Mouse (Mus musculus) CH12.LX (cell line): ENCODE data around the gene Ssbp4. TPM values are rescaled to one million over a fixed set of nuclear protein-coding genes. Genes with fewer than 3 reads are reported as not detected.

Experiments
- DNase-seq: peaks from one replicate; pipeline ENCODE4 v3.0.0-alpha.2; 2013; ENCODE audit errors: extremely low read depth
- H3K27ac ChIP-seq: 2 replicates; pipeline ENCODE4 v1.5.1; 2012; ENCODE audit warnings: low read depth, mild to moderate bottlenecking, control low read depth, moderate library complexity; ENCODE audit not compliant: insufficient read depth
- H3K27me3 ChIP-seq: replicated peaks from 2 replicates; pipeline ENCODE3; 2012; ENCODE audit warnings: inconsistent platforms
- H3K36me3 ChIP-seq, 2 experiments: replicated peaks in 1 of 2; 2 replicates each; pipeline versions ENCODE3 to v1.6.1; 2012; ENCODE audit warnings: inconsistent platforms in 1 of 2, low read length in 1 of 2, mild to moderate bottlenecking in 1 of 2, mixed read lengths in 1 of 2, moderate library complexity in 1 of 2; ENCODE audit not compliant: control insufficient read depth in 1 of 2, insufficient read depth in 1 of 2
- H3K4me1 ChIP-seq, 2 experiments: 2 replicates each; pipeline ENCODE4 v1.6.1; 2012; ENCODE audit warnings: inconsistent platforms in 1 of 2, moderate library complexity in 1 of 2; ENCODE audit not compliant: insufficient read depth in 2 of 2, control insufficient read depth in 1 of 2
- H3K4me2 ChIP-seq: 2 replicates; pipeline ENCODE4 v1.6.1; 2012; ENCODE audit warnings: low read depth, mild to moderate bottlenecking, control low read depth; ENCODE audit not compliant: poor library complexity, insufficient read depth, severe bottlenecking
- H3K4me3 ChIP-seq, 3 experiments: fragments of 150-350 bp in 1 of 3; sonication (generic) in 1 of 3; replicated peaks in 1 of 3; 2 replicates each; pipeline versions ENCODE3 to v1.5.1; 2011 to 2012; ENCODE audit warnings: low read depth in 2 of 3, low read length in 2 of 3, mild to moderate bottlenecking in 2 of 3, moderate library complexity in 2 of 3, control low read depth in 1 of 3, improper control_type of control experiment in 1 of 3, inconsistent platforms in 1 of 3, mixed read lengths in 1 of 3; ENCODE audit not compliant: poor library complexity in 1 of 3
- H3K79me2 ChIP-seq: replicated peaks from 2 replicates; pipeline ENCODE4 v1.6.1; 2012; ENCODE audit warnings: mild to moderate bottlenecking, moderate library complexity; ENCODE audit not compliant: control insufficient read depth, poor library complexity, insufficient read depth, severe bottlenecking; ENCODE audit errors: extremely low read depth
- H3K9ac ChIP-seq: 2 replicates; pipeline ENCODE4 v1.6.1; 2012; ENCODE audit warnings: low read depth, mild to moderate bottlenecking, control low read depth, moderate library complexity; ENCODE audit not compliant: insufficient read depth
- H3K9me3 ChIP-seq: replicated peaks from 2 replicates; pipeline ENCODE3; 2012; ENCODE audit warnings: low read length, inconsistent platforms, mixed read lengths
- BHLHE40 ChIP-seq: IDR thresholded peaks from 2 replicates; pipeline ENCODE4 v1.6.1; 2011; ENCODE audit warnings: mild to moderate bottlenecking, low read depth, low read length, improper control_type of control experiment
- CHD1 ChIP-seq: IDR thresholded peaks from 2 replicates; pipeline ENCODE4 v1.6.1; 2012; ENCODE audit warnings: low read depth, low read length, improper control_type of control experiment, inconsistent platforms
- CHD2 ChIP-seq: IDR thresholded peaks from 2 replicates; pipeline ENCODE4 v1.6.1; 2011; ENCODE audit warnings: low read length, improper control_type of control experiment
- CTCF ChIP-seq, 2 experiments: IDR thresholded peaks in 1 of 2; conservative IDR thresholded peaks in 1 of 2; 2 replicates each; pipeline ENCODE4 v1.5.1; 2011 to 2012; ENCODE audit warnings: low read depth in 2 of 2, low read length in 2 of 2, improper control_type of control experiment in 1 of 2, inconsistent platforms in 1 of 2, mild to moderate bottlenecking in 1 of 2, moderate library complexity in 1 of 2
- ELF1 ChIP-seq: IDR thresholded peaks from 2 replicates; pipeline ENCODE4 v1.6.1; 2014; ENCODE audit warnings: low read depth, mild to moderate bottlenecking, inconsistent platforms, low read length, improper control_type of control experiment
- EP300 ChIP-seq: IDR thresholded peaks from 2 replicates; pipeline ENCODE4 v1.6.1; 2011; ENCODE audit warnings: low read length, improper control_type of control experiment
- ETS1 ChIP-seq: conservative IDR thresholded peaks from 2 replicates; pipeline ENCODE4 v1.6.1; 2012; ENCODE audit warnings: low read depth, mild to moderate bottlenecking, inconsistent platforms, low read length, improper control_type of control experiment, moderate library complexity
- GABPA ChIP-seq: IDR thresholded peaks from 2 replicates; pipeline ENCODE4 v1.6.1; 2012; ENCODE audit warnings: low read depth, low read length, improper control_type of control experiment, inconsistent platforms; ENCODE audit not compliant: insufficient replicate concordance
- HCFC1 ChIP-seq: IDR thresholded peaks from 2 replicates; pipeline ENCODE4 v1.6.1; 2012; ENCODE audit warnings: low read depth, mild to moderate bottlenecking, inconsistent platforms, low read length, improper control_type of control experiment
- IRF4 ChIP-seq: IDR thresholded peaks from 2 replicates; pipeline ENCODE4 v1.6.1; 2014; ENCODE audit warnings: low read depth, mild to moderate bottlenecking, inconsistent platforms, low read length, improper control_type of control experiment
- JUN ChIP-seq: IDR thresholded peaks from 2 replicates; pipeline ENCODE4 v1.6.1; 2011; ENCODE audit warnings: low read depth, mild to moderate bottlenecking, low read length, improper control_type of control experiment, moderate library complexity; ENCODE audit not compliant: insufficient read depth
- JUND ChIP-seq: conservative IDR thresholded peaks from 2 replicates; pipeline ENCODE4 v1.6.1; 2011; ENCODE audit warnings: low read depth, low read length, improper control_type of control experiment
- KAT2A ChIP-seq: IDR thresholded peaks from 2 replicates; pipeline ENCODE4 v1.6.1; 2012; ENCODE audit warnings: low read length, improper control_type of control experiment, inconsistent platforms; ENCODE audit not compliant: insufficient replicate concordance
- MAFK ChIP-seq: IDR thresholded peaks from 2 replicates; pipeline ENCODE4 v1.6.1; 2011; ENCODE audit warnings: low read length, improper control_type of control experiment; ENCODE audit not compliant: insufficient replicate concordance
- MAX ChIP-seq: IDR thresholded peaks from 2 replicates; pipeline ENCODE4 v1.6.1; 2011; ENCODE audit warnings: low read length, improper control_type of control experiment
- MAZ ChIP-seq: IDR thresholded peaks from 2 replicates; pipeline ENCODE4 v1.6.1; 2012; ENCODE audit warnings: low read depth, mild to moderate bottlenecking, inconsistent platforms, low read length, improper control_type of control experiment, moderate library complexity
- MEF2A ChIP-seq: IDR thresholded peaks from 2 replicates; pipeline ENCODE4 v1.6.1; 2014; ENCODE audit warnings: low read depth, mild to moderate bottlenecking, inconsistent platforms, low read length, improper control_type of control experiment, borderline replicate concordance
- MXI1 ChIP-seq: IDR thresholded peaks from 2 replicates; pipeline ENCODE4 v1.6.1; 2011; ENCODE audit warnings: mild to moderate bottlenecking, low read depth, low read length, improper control_type of control experiment
- MYC ChIP-seq: IDR thresholded peaks from 2 replicates; pipeline ENCODE4 v1.6.1; 2011; ENCODE audit warnings: low read depth, mild to moderate bottlenecking, improper control_type of control experiment, low read length
- NELFE ChIP-seq: IDR thresholded peaks from 2 replicates; pipeline ENCODE4 v1.6.1; 2011; ENCODE audit warnings: low read depth, low read length, improper control_type of control experiment
- NRF1 ChIP-seq: IDR thresholded peaks from 2 replicates; pipeline ENCODE4 v1.6.1; 2014; ENCODE audit warnings: low read depth, mild to moderate bottlenecking, inconsistent platforms, low read length, improper control_type of control experiment, moderate library complexity
- PAX5 ChIP-seq: IDR thresholded peaks from 2 replicates; pipeline ENCODE4 v1.6.1; 2012; ENCODE audit warnings: low read length, inconsistent platforms, mixed read lengths
- POLR2A ChIP-seq: IDR thresholded peaks from 2 replicates; pipeline ENCODE4 v1.6.1; 2011; ENCODE audit warnings: low read depth, mild to moderate bottlenecking, improper control_type of control experiment, low read length
- POLR2AphosphoS2 ChIP-seq: IDR thresholded peaks from 2 replicates; pipeline ENCODE4 v1.6.1; 2011; ENCODE audit warnings: low read depth, low read length, improper control_type of control experiment
- RAD21 ChIP-seq: IDR thresholded peaks from 2 replicates; pipeline ENCODE4 v1.6.1; 2011; ENCODE audit warnings: low read depth, mild to moderate bottlenecking, low read length, improper control_type of control experiment, moderate library complexity
- RCOR1 ChIP-seq: conservative IDR thresholded peaks from 2 replicates; pipeline ENCODE4 v1.6.1; 2012; ENCODE audit warnings: low read depth, mild to moderate bottlenecking, inconsistent platforms, low read length, improper control_type of control experiment
- SIN3A ChIP-seq: IDR thresholded peaks from 2 replicates; pipeline ENCODE4 v1.6.1; 2012; ENCODE audit warnings: low read length, improper control_type of control experiment, inconsistent platforms
- SMC3 ChIP-seq: IDR thresholded peaks from 2 replicates; pipeline ENCODE4 v1.6.1; 2011; ENCODE audit warnings: low read depth, low read length, improper control_type of control experiment
- TCF12 ChIP-seq: IDR thresholded peaks from 2 replicates; pipeline ENCODE4 v1.6.1; 2014; ENCODE audit warnings: low read depth, mild to moderate bottlenecking, inconsistent platforms, low read length, improper control_type of control experiment
- USF1 ChIP-seq: IDR thresholded peaks from 2 replicates; pipeline ENCODE4 v1.6.1; 2014; ENCODE audit warnings: low read depth, mild to moderate bottlenecking, inconsistent platforms, low read length, improper control_type of control experiment
- ZC3H11A ChIP-seq: IDR thresholded peaks from 2 replicates; pipeline ENCODE4 v1.6.1; 2012; ENCODE audit warnings: low read depth, mild to moderate bottlenecking, inconsistent platforms, low read length, improper control_type of control experiment
- ZKSCAN1 ChIP-seq: IDR thresholded peaks from 2 replicates; pipeline ENCODE4 v1.6.1; 2012; ENCODE audit warnings: low read depth, inconsistent platforms, low read length, improper control_type of control experiment, borderline replicate concordance
- ZMIZ1 ChIP-seq: IDR thresholded peaks from 2 replicates; pipeline ENCODE4 v1.6.1; 2012; ENCODE audit warnings: low read depth, mild to moderate bottlenecking, inconsistent platforms, low read length, improper control_type of control experiment
- ZNF384 ChIP-seq: IDR thresholded peaks from 2 replicates; pipeline ENCODE4 v1.6.1; 2012; ENCODE audit warnings: low read depth, low read length, improper control_type of control experiment, inconsistent platforms
- dilution Hi-C: fragments of 300-500 bp; cut with MboI; formaldehyde crosslinking; loops from 2 replicates; pipeline ENCODE4 v1.14.3; 2020; ENCODE audit warnings: low sequenced_read_pairs; ENCODE audit not compliant: extremely low pct_unique_long_range_greater_than_20kb, extremely low pct_ligation_motif_present
- in situ Hi-C: fragments of 300-500 bp; cut with MboI; formaldehyde crosslinking; loops from 3 replicates; pipeline ENCODE4 v1.14.3; 2019; ENCODE audit warnings: low sequenced_read_pairs, low pct_ligation_motif_present, low pct_unique_long_range_greater_than_20kb, mixed read lengths
- polyA plus RNA-seq: library from polyadenylated mRNA; unstranded; fragments of >175 nt; gene quantifications from 2 replicates; pipeline ENCODE4 v1.2.1, GENCODE M21; 2012; ENCODE audit warnings: low read depth; ENCODE audit not compliant: insufficient read length
- total RNA-seq, 2 experiments: library from RNA; depleted of rRNA; stranded (reverse); fragments of 300-350 nt in 1 of 2; fragments of >200 nt in 1 of 2; gene quantifications; 2 replicates each; pipeline ENCODE4 v1.2.3; 2012 to 2014

The Ssbp4 gene
- total and polyA plus RNA-seq, 3 experiments = 41.3 to 128 (median 77.3) TPM

DNA sequence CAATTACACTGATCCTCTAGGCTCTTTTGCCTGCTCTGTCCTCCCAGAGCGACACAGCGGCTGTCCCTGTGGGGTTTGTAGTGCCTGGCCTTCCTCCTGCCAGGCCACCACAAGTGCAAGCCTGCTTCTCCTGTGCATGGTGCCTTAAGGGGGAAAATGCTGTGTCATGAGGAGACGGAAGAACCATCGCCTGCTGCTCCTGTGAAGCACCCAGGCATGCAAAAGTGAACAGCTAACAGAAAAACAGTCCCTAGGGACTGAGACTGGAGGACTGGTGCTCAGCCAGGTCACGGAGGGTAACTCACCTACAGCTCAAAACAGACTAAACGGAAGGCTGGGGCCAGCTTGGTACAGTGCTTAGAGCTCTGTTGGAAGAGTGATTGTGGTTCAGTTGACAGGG, 26.9 kb upstream of the Ssbp4 start:
- in situ Hi-C loops = no loop called here
- Histone ChIP-seq H3K9me3 (peaks cover 2% of the 10 kb centered on the region), H3K79me2 (no peaks in the 10 kb centered on the region), H3K27me3 (no peaks in the 10 kb centered on the region), H3K4me2 (peak overlapping the region; percentile 54), H3K27ac (peak overlapping the region; percentile 100), H3K36me3 (no peaks in the 10 kb centered on the region), H3K9ac (peak overlapping the region; percentile 50), H3K4me1 (peaks cover 33 to 94% of the 10 kb centered on the region in 2 experiments), H3K4me3 (no peak overlapping the region)
- TF ChIP-seq MYC = peak; percentile 74
- TF ChIP-seq GABPA = peak; percentile 91
- peak; percentile 94 for TF ChIP-seq ETS1
- peak; percentile 63; the same call in 1 of the 2 replicates for TF ChIP-seq MXI1
- no peak for TF ChIP-seq CHD1
- TF ChIP-seq PAX5 = peak; percentile 65; the same call in 1 of the 2 replicates
- TF ChIP-seq IRF4 = peak; percentile 77
- peak; percentile 36; the same call in 1 of the 2 replicates for TF ChIP-seq JUN
- TF ChIP-seq ZKSCAN1 = no peak
- TF ChIP-seq MEF2A = peak; percentile 84
- peak; percentile 26; the same call in 1 of the 2 replicates for TF ChIP-seq SMC3
- peak; percentile 88 for TF ChIP-seq TCF12
- peak; percentile 99 for TF ChIP-seq MAFK
- peak; percentile 68; the same call in 1 of the 2 replicates for TF ChIP-seq CHD2
- 0 out of 2 replicates have a peak, but pooled peaks have one; percentile 60 for TF ChIP-seq MAZ
- TF ChIP-seq POLR2AphosphoS2 = no peak
- TF ChIP-seq ZMIZ1 = 0 out of 2 replicates have a peak, but pooled peaks have one; percentile 53
- TF ChIP-seq RCOR1 = no peak; the same call in 1 of the 2 replicates
- TF ChIP-seq JUND = peak; percentile 57; the same call in 1 of the 2 replicates
- peak; percentile 88 for TF ChIP-seq EP300
- TF ChIP-seq SIN3A = peak; percentile 84
- TF ChIP-seq MAX = peak; percentile 73
- peak; percentile 52 for TF ChIP-seq NELFE
- TF ChIP-seq HCFC1 = peak; percentile 56
- TF ChIP-seq NRF1 = no peak
- no peak for TF ChIP-seq USF1
- TF ChIP-seq RAD21 = no peak; the same call in 1 of the 2 replicates
- TF ChIP-seq ZC3H11A = no peak
- peak; percentile 35; the same call in 1 of the 2 replicates for TF ChIP-seq ZNF384
- peak; percentile 73 for TF ChIP-seq POLR2A
- peak; percentile 93 for TF ChIP-seq BHLHE40
- TF ChIP-seq KAT2A = peak; percentile 66; the same call in 1 of the 2 replicates
- TF ChIP-seq ELF1 = peak; percentile 81
- TF ChIP-seq CTCF (conservative IDR thresholded peaks at IDR 0.05 in 1 of 2, IDR thresholded peaks at IDR 0.05 in 1 of 2; ENCODE audit: low read depth in 2 of 2, low read length in 2 of 2) = no peak
- DNase-seq = peak; percentile 99
- dilution Hi-C loops = no loop called here
